Mouse (Mus musculus) hindbrain, embryonic 16.5 days (tissue): Measurements from ENCODE around the gene Epb42. TPM values are rescaled to one million over a fixed set of nuclear protein-coding genes. Genes with fewer than 3 reads are reported as not detected.
"Not testable (repeated sequence)": the region's sequence is repeated elsewhere in the genome, so short reads cannot be mapped to it uniquely, and the experiment has no call there.

Experiments used
- ATAC-seq: fragments of 200-750 bp; cut with Nextera tagmentation; 2 replicates; pipeline ENCODE4 v1.8.0; 2017; ENCODE audit warnings: moderate TSS enrichment, moderate library complexity
- H3K27ac ChIP-seq: fragments of 300-500 bp; sonication (generic); 2 replicates; pipeline ENCODE4 v1.5.1; 2014; ENCODE audit warnings: low read depth, mild to moderate bottlenecking, control low read depth, low read length, moderate library complexity
- H3K27me3 ChIP-seq: fragments of 300-500 bp; sonication (generic); replicated peaks from 2 replicates; pipeline ENCODE4 v1.6.1; 2014; ENCODE audit warnings: low read length; ENCODE audit not compliant: control insufficient read depth, insufficient read depth
- H3K36me3 ChIP-seq: fragments of 300-500 bp; sonication (generic); 2 replicates; pipeline ENCODE4 v1.6.1; 2014; ENCODE audit warnings: mild to moderate bottlenecking, low read length, moderate library complexity, mixed read lengths; ENCODE audit not compliant: control insufficient read depth, insufficient read depth
- H3K4me1 ChIP-seq: fragments of 300-500 bp; sonication (generic); 2 replicates; pipeline ENCODE4 v1.6.1; 2014; ENCODE audit warnings: low read depth, low read length; ENCODE audit not compliant: control insufficient read depth, insufficient read depth
- H3K4me2 ChIP-seq: fragments of 300-500 bp; sonication (generic); 2 replicates; pipeline ENCODE4 v1.6.1; 2014; ENCODE audit warnings: mild to moderate bottlenecking, low read length, control low read depth, moderate library complexity
- H3K4me3 ChIP-seq: fragments of 300-500 bp; sonication (generic); 2 replicates; pipeline ENCODE4 v1.5.1; 2014; ENCODE audit warnings: mild to moderate bottlenecking, low read length, control low read depth, moderate library complexity
- H3K9ac ChIP-seq: fragments of 300-500 bp; sonication (generic); 2 replicates; pipeline ENCODE4 v1.6.1; 2014; ENCODE audit warnings: low read depth, mild to moderate bottlenecking, control low read depth, low read length, moderate library complexity
- H3K9me3 ChIP-seq: fragments of 300-500 bp; sonication (generic); 2 replicates; pipeline ENCODE4 v1.6.1; 2014; ENCODE audit warnings: mild to moderate bottlenecking, low read length, moderate library complexity; ENCODE audit not compliant: control insufficient read depth
- WGBS: fragments of 180-500 bp; shearing (Covaris S2); extraction: QIAGEN DNeasy Blood & Tissue Kit; methylation state at CpG from one replicate; pipeline ENCODE4 v1.1.7; 2014; 5-methylcytosine and 5-hydroxymethylcytosine counted together
- microRNA-seq: library from miRNA; unstranded; fragments of <30 nt; microRNA quantifications from one replicate; pipeline ENCODE4, GENCODE M21; 2017
- polyA plus RNA-seq: library from polyadenylated mRNA; unstranded; fragments of >200 nt; fragmentation: Nextera tagmentation; extraction: Ambion mirVana; gene quantifications from 2 replicates; pipeline ENCODE4 v1.2.1, GENCODE M21; 2015

Epb42 gene
- polyA plus RNA-seq, 1 experiment from 2014 or later: 0.06 TPM

- no peak overlapping the region for H3K4me3 ChIP-seq
- no peak for ATAC-seq
- no peak overlapping the region for H3K27ac ChIP-seq
- peaks cover 5% of the 10 kb centered on the region for H3K4me1 ChIP-seq
- 43% methylated on average over 4 of the region's 4 CpGs for WGBS
- H3K9ac ChIP-seq: no peak overlapping the region
- peak overlapping the region; percentile 25; the same call in 1 of the 2 replicates for H3K4me2 ChIP-seq
- no peaks in the 10 kb centered on the region; the same call in 1 of the 2 replicates for H3K36me3 ChIP-seq
- H3K9me3 ChIP-seq: no peaks in the 10 kb centered on the region
- no peaks in the 10 kb centered on the region for H3K27me3 ChIP-seq
Observed at GRCm38 (mm10) chr2:120976308-120976707, 60.6 kb downstream of the Epb42 start.

GRCm38 (mm10) chr2:120972964-120973363, 63.9 kb downstream of the Epb42 start:
- no peaks in the 10 kb centered on the region for H3K27me3 ChIP-seq
- H3K4me2 ChIP-seq: no peak overlapping the region
- no peak overlapping the region for H3K4me3 ChIP-seq
- peaks cover 15% of the 10 kb centered on the region for H3K4me1 ChIP-seq
- H3K27ac ChIP-seq: no peak overlapping the region
- WGBS: 23% methylated on average over 5 of the region's 5 CpGs
- no peak for ATAC-seq
- H3K36me3 ChIP-seq: no peaks in the 10 kb centered on the region
- no peaks in the 10 kb centered on the region for H3K9me3 ChIP-seq
- no peak overlapping the region for H3K9ac ChIP-seq

GRCm38 (mm10) chr2:120972257-120972656, 64.6 kb downstream of the Epb42 start:
- not testable (repeated sequence) for H3K9ac ChIP-seq, H3K27me3 ChIP-seq, ATAC-seq, H3K9me3 ChIP-seq, H3K4me3 ChIP-seq, H3K36me3 ChIP-seq, H3K27ac ChIP-seq, H3K4me2 ChIP-seq
- 96% methylated on average over 8 of the region's 8 CpGs for WGBS
- peaks cover 15% of the 10 kb centered on the region for H3K4me1 ChIP-seq

GRCm38 (mm10) chr2:120971766-120972165, 65.1 kb downstream of the Epb42 start:
- no peaks in the 10 kb centered on the region for H3K27me3 ChIP-seq
- H3K4me1 ChIP-seq: peaks cover 14% of the 10 kb centered on the region
- H3K27ac ChIP-seq: no peak overlapping the region
- H3K9ac ChIP-seq: no peak overlapping the region
- H3K4me3 ChIP-seq: no peak overlapping the region
- WGBS: 92% methylated on average over 4 of the region's 4 CpGs
- no peak overlapping the region for H3K4me2 ChIP-seq
- ATAC-seq: no peak
- no peaks in the 10 kb centered on the region for H3K9me3 ChIP-seq
- H3K36me3 ChIP-seq: no peaks in the 10 kb centered on the region

GRCm38 (mm10) chr2:120970559-120971080, 66.3 kb downstream of the Epb42 start, which contains the start of gene Ubr1:
Gene Ubr1 (minus strand): TSS chr2:120970715.
- no peaks in the 10 kb centered on the region for H3K27me3 ChIP-seq
- H3K9ac ChIP-seq: peak within 1 kb of the TSS; percentile 85
- no peaks in the 10 kb centered on the region for H3K36me3 ChIP-seq
- peaks cover 11% of the 10 kb centered on the region for H3K4me1 ChIP-seq
- no peaks in the 10 kb centered on the region for H3K9me3 ChIP-seq
- H3K4me3 ChIP-seq: peak within 1 kb of the TSS; percentile 74
- ATAC-seq: peak; percentile 96
- peak within 1 kb of the TSS; percentile 88 for H3K27ac ChIP-seq
- H3K4me2 ChIP-seq: peak within 1 kb of the TSS; percentile 55
- WGBS: under 1% methylated on average over 33 of the region's 39 CpGs

GRCm38 (mm10) chr2:120970045-120970539, 66.8 kb downstream of the Epb42 start:
- H3K27ac ChIP-seq: peak overlapping the region; percentile 88
- peaks cover 11% of the 10 kb centered on the region for H3K4me1 ChIP-seq
- ATAC-seq: peak; percentile 75
- peak overlapping the region; percentile 85 for H3K9ac ChIP-seq
- H3K4me3 ChIP-seq: peak overlapping the region; percentile 74
- WGBS: under 1% methylated on average over 22 of the region's 23 CpGs
- H3K4me2 ChIP-seq: peak overlapping the region; percentile 55
- no peaks in the 10 kb centered on the region for H3K9me3 ChIP-seq
- H3K36me3 ChIP-seq: no peaks in the 10 kb centered on the region
- H3K27me3 ChIP-seq: no peaks in the 10 kb centered on the region

Small RNAs within 50 kb of the gene (microRNA-seq; reads per million reads assigned to microRNA genes)
- not detected for gene Gm44325

Other genes starting within 250 kb of the Epb42 start
- gene Cdan1, start 186.9 kb downstream of the Epb42 start, polyA plus RNA-seq: 5.9 and 6.3 TPM in 2 replicates
- gene Ttbk2, start 186.5 kb downstream of the Epb42 start, polyA plus RNA-seq: 11.1 and 11.5 TPM in 2 replicates
- gene Ubr1, start 66.4 kb downstream of the Epb42 start, polyA plus RNA-seq: 33.4 and 38.2 TPM in 2 replicates
- 14.3 and 16.3 TPM in 2 replicates for gene Tmem62, start 60.1 kb downstream of the Epb42 start, polyA plus RNA-seq
- gene Ccndbp1, start 28.7 kb downstream of the Epb42 start, polyA plus RNA-seq: 78.2 and 80.5 TPM in 2 replicates
- 0.16 and 0.35 TPM in 2 replicates for gene Tgm5, start 48.8 kb upstream of the Epb42 start, polyA plus RNA-seq
- not detected in 2 replicates for gene Tgm7, start 72.7 kb upstream of the Epb42 start, polyA plus RNA-seq
- gene Adal, start 103.4 kb upstream of the Epb42 start, polyA plus RNA-seq: 25.2 and 25.6 TPM in 2 replicates
- gene Lcmt2, start 103.6 kb upstream of the Epb42 start, polyA plus RNA-seq: 18.1 and 18.5 TPM in 2 replicates
- 38.3 and 45.0 TPM in 2 replicates for gene Tubgcp4, start 133.6 kb upstream of the Epb42 start, polyA plus RNA-seq
- gene Zscan29, start 134.1 kb upstream of the Epb42 start, polyA plus RNA-seq: 6.9 and 7.0 TPM in 2 replicates
- gene Trp53bp1, start 234.3 kb upstream of the Epb42 start, polyA plus RNA-seq: 134 and 146 TPM in 2 replicates